Mouse (Mus musculus) G1E (cell line): Measurements from ENCODE around the gene Emc10. TPM values are rescaled to one million over a fixed set of nuclear protein-coding genes. Genes with fewer than 3 reads are reported as not detected.

Source experiments
- ATAC-seq: 2 replicates; pipeline ENCODE4 v1.8.0; 2016; ENCODE audit warnings: mild to moderate bottlenecking; ENCODE audit not compliant: insufficient number of reproducible peaks, poor library complexity, low FRiP score, severe bottlenecking; ENCODE audit errors: extremely low read depth
- DNase-seq: peaks from one replicate; pipeline ENCODE4 v3.0.0; 2012; ENCODE audit warnings: low spot score
- H3K27me3 ChIP-seq: 2 replicates; pipeline ENCODE4 v1.6.1; 2012; ENCODE audit warnings: mild to moderate bottlenecking, low read length, inconsistent platforms; ENCODE audit not compliant: insufficient read depth
- H3K36me3 ChIP-seq: replicated peaks from 2 replicates; pipeline ENCODE3; 2012; ENCODE audit warnings: mild to moderate bottlenecking, inconsistent platforms
- H3K4me1 ChIP-seq: 2 replicates; pipeline ENCODE4 v1.6.1; 2012; ENCODE audit warnings: low read depth, low read length, inconsistent platforms, mixed read lengths; ENCODE audit not compliant: insufficient read depth
- H3K4me3 ChIP-seq: 2 replicates; pipeline ENCODE4 v1.5.1; 2012; ENCODE audit warnings: low read depth, mild to moderate bottlenecking, inconsistent platforms, low read length, moderate library complexity, mixed read lengths
- H3K9me3 ChIP-seq: replicated peaks from 2 replicates; pipeline ENCODE4 v1.6.1; 2012; ENCODE audit warnings: inconsistent platforms
- CTCF ChIP-seq: IDR thresholded peaks from 2 replicates; pipeline ENCODE4 v1.5.1; 2012; ENCODE audit warnings: low read depth, low read length, inconsistent platforms, mixed read lengths
- GATA1 ChIP-seq: IDR thresholded peaks from 2 replicates; pipeline ENCODE4 v1.6.1; 2012; ENCODE audit warnings: borderline replicate concordance, low read length, inconsistent platforms, mixed read lengths
- GATA2 ChIP-seq: IDR thresholded peaks from 2 replicates; pipeline ENCODE4 v1.6.1; 2012; ENCODE audit warnings: low read depth, low read length, inconsistent platforms, borderline replicate concordance
- POLR2AphosphoS5 ChIP-seq: IDR thresholded peaks from 2 replicates; pipeline ENCODE4 v1.6.1; 2012; ENCODE audit warnings: low read depth, low read length, inconsistent platforms; ENCODE audit not compliant: insufficient replicate concordance
- TAL1 ChIP-seq: conservative IDR thresholded peaks from 2 replicates; pipeline ENCODE4 v1.6.1; 2012; ENCODE audit warnings: low read depth, low read length, inconsistent platforms, mixed read lengths
- polyA plus RNA-seq: library from polyadenylated mRNA; stranded (reverse); fragments of >175 nt; gene quantifications from 2 replicates; pipeline ENCODE4 v1.2.3, GENCODE M21; 2012
- total RNA-seq, 2 experiments: library from RNA; stranded (forward) in 1 of 2; stranded (reverse) in 1 of 2; fragments of 200-1000 nt in 1 of 2; fragments of >200 nt in 1 of 2; fragmentation: Nextera tagmentation in 1 of 2; gene quantifications; 2 replicates each; pipeline ENCODE4 v1.2.3; 2014 to 2017

Gene Emc10
- total and polyA plus RNA-seq, 3 experiments = 19.0 to 147 (median 33.3) TPM

GRCm38 (mm10) chr7:44531946-44532732 is 35.8 kb upstream of the Emc10 start, which contains the start of gene Spib:
Spib (minus strand) TSS chr7:44532071.
- peaks cover 56% of the 10 kb centered on the region for H3K36me3 ChIP-seq
- H3K27me3 ChIP-seq = peaks cover 22% of the 10 kb centered on the region; the same call in 1 of the 2 replicates
- TF ChIP-seq POLR2AphosphoS5 = peak; percentile 8; the same call in 1 of the 2 replicates
- no peak for TF ChIP-seq GATA2
- H3K4me3 ChIP-seq = no peak within 1 kb of the TSS
- H3K4me1 ChIP-seq = peaks cover 68% of the 10 kb centered on the region
- H3K9me3 ChIP-seq = no peaks in the 10 kb centered on the region
- no peak for ATAC-seq
- DNase-seq = no peak

- Histone ChIP-seq H3K4me3 (no peak overlapping the region), H3K4me1 (peaks cover 64% of the 10 kb centered on the region), H3K36me3 (peaks cover 47% of the 10 kb centered on the region), H3K9me3 (no peaks in the 10 kb centered on the region), H3K27me3 (peaks cover 30% of the 10 kb centered on the region)
- DNase-seq (no peak), ATAC-seq (no peak)
- TF ChIP-seq TAL1 (no peak), CTCF (no peak), POLR2AphosphoS5 (no peak), GATA1 (no peak), GATA2 (no peak)
These were observed 34.9 kb upstream of the Emc10 start for GRCm38 (mm10) chr7:44531207-44531606.

- H3K27me3 ChIP-seq = peaks cover 35% of the 10 kb centered on the region
- ATAC-seq (no peak), DNase-seq (no peak)
- no peak overlapping the region for H3K4me3 ChIP-seq
- TF ChIP-seq CTCF = no peak
- TF ChIP-seq TAL1 = no peak
- no peak for TF ChIP-seq GATA1
- no peak for TF ChIP-seq POLR2AphosphoS5
- TF ChIP-seq GATA2 = no peak
- H3K9me3 ChIP-seq = no peaks in the 10 kb centered on the region
- peaks cover 57% of the 10 kb centered on the region for H3K4me1 ChIP-seq
- H3K36me3 ChIP-seq = peaks cover 40% of the 10 kb centered on the region
These were observed 34.2 kb upstream of the Emc10 start for GRCm38 (mm10) chr7:44530507-44530906.

- H3K4me1 ChIP-seq = peaks cover 48% of the 10 kb centered on the region
- H3K27me3 ChIP-seq = peaks cover 45% of the 10 kb centered on the region
- H3K9me3 ChIP-seq = no peaks in the 10 kb centered on the region
- no peak overlapping the region for H3K4me3 ChIP-seq
- no peak for DNase-seq
- ATAC-seq = no peak
- H3K36me3 ChIP-seq = peaks cover 30% of the 10 kb centered on the region
- TF ChIP-seq GATA2 (no peak), POLR2AphosphoS5 (no peak), GATA1 (no peak), CTCF (no peak)
These were observed 33.2 kb upstream of the Emc10 start for GRCm38 (mm10) chr7:44529518-44529917.

GRCm38 (mm10) chr7:44527483-44528398 is 31.4 kb upstream of the Emc10 start:
- no peak for DNase-seq
- Histone ChIP-seq H3K4me1 (peaks cover 30% of the 10 kb centered on the region), H3K27me3 (peaks cover 63% of the 10 kb centered on the region), H3K4me3 (peak overlapping the region; percentile 68), H3K36me3 (peaks cover 12% of the 10 kb centered on the region), H3K9me3 (no peaks in the 10 kb centered on the region)
- ATAC-seq = no peak; the same call in 1 of the 2 replicates
- no peak for TF ChIP-seq POLR2AphosphoS5
- TF ChIP-seq CTCF = peak; percentile 63; the same call in 1 of the 2 replicates

GRCm38 (mm10) chr7:44526414-44527154 is 30.3 kb upstream of the Emc10 start:
- TF ChIP-seq POLR2AphosphoS5 = no peak
- TF ChIP-seq GATA1 = no peak
- no peak for TF ChIP-seq GATA2
- TF ChIP-seq TAL1 = no peak
- TF ChIP-seq CTCF = no peak
- no peak for DNase-seq
- Histone ChIP-seq H3K9me3 (no peaks in the 10 kb centered on the region), H3K4me1 (peaks cover 21% of the 10 kb centered on the region), H3K27me3 (peaks cover 73% of the 10 kb centered on the region), H3K4me3 (no peak overlapping the region), H3K36me3 (peaks cover under 1% of the 10 kb centered on the region)
- ATAC-seq = no peak
